Mouse (Mus musculus) testis, postnatal 10 days (tissue): Measurements from ENCODE around the gene Nfat5.

Experiments
- DNase-seq: peaks from one replicate; pipeline ENCODE4 v3.0.0; 2021; ENCODE audit warnings: low spot score

Gene Nfat5

GRCm38 (mm10) chr8:107292928-107293601 lies at the start of gene Nfat5:
Nfat5 (plus strand) TSS chr8:107293470.
- DNase-seq, result peak; percentile 98

- no peak for DNase-seq
Measured at GRCm38 (mm10) chr8:107244218-107244617, 49.1 kb upstream of the Nfat5 start.

GRCm38 (mm10) chr8:107248456-107248855 lies 44.8 kb upstream of the Nfat5 start:
- no peak for DNase-seq

GRCm38 (mm10) chr8:107251481-107252104 lies 41.7 kb upstream of the Nfat5 start:
- DNase-seq, result no peak

GRCm38 (mm10) chr8:107253121-107253520 lies 40.1 kb upstream of the Nfat5 start:
- DNase-seq, result no peak

- DNase-seq, result no peak
Measured at GRCm38 (mm10) chr8:107254403-107254802, 38.9 kb upstream of the Nfat5 start.

GRCm38 (mm10) chr8:107254951-107255457 lies 38.3 kb upstream of the Nfat5 start:
- no peak for DNase-seq

- DNase-seq, result no peak
Measured at GRCm38 (mm10) chr8:107257223-107257622, 36.0 kb upstream of the Nfat5 start.

- DNase-seq, result no peak
Measured at GRCm38 (mm10) chr8:107260120-107260519, 33.1 kb upstream of the Nfat5 start.

- DNase-seq, result no peak
Measured at GRCm38 (mm10) chr8:107261172-107261571, 32.1 kb upstream of the Nfat5 start.

GRCm38 (mm10) chr8:107262046-107262705 lies 31.1 kb upstream of the Nfat5 start:
- no peak for DNase-seq

- no peak for DNase-seq
Measured at GRCm38 (mm10) chr8:107265811-107266210, 27.5 kb upstream of the Nfat5 start.

- DNase-seq, result no peak
Measured at GRCm38 (mm10) chr8:107268501-107268900, 24.8 kb upstream of the Nfat5 start.

GRCm38 (mm10) chr8:107269191-107269590 lies 24.1 kb upstream of the Nfat5 start:
- DNase-seq, result no peak

GRCm38 (mm10) chr8:107269617-107270139 lies 23.6 kb upstream of the Nfat5 start:
- no peak for DNase-seq

- DNase-seq, result no peak
Measured at GRCm38 (mm10) chr8:107270287-107270686, 23.0 kb upstream of the Nfat5 start.

GRCm38 (mm10) chr8:107270751-107271150 lies 22.5 kb upstream of the Nfat5 start:
- no peak for DNase-seq

- DNase-seq, result no peak
Measured at GRCm38 (mm10) chr8:107277323-107277883, 15.9 kb upstream of the Nfat5 start.

- no peak for DNase-seq
Measured at GRCm38 (mm10) chr8:107278571-107278970, 14.7 kb upstream of the Nfat5 start.

- no peak for DNase-seq
Measured at GRCm38 (mm10) chr8:107286686-107287085, 6.6 kb upstream of the Nfat5 start.

GRCm38 (mm10) chr8:107287522-107287921 lies 5.7 kb upstream of the Nfat5 start:
- DNase-seq, result no peak

- DNase-seq, result no peak
Measured at GRCm38 (mm10) chr8:107291171-107291601, 2.1 kb upstream of the Nfat5 start.
